Mouse (Mus musculus) activated CD4-positive, CD25-positive, alpha-beta regulatory T cell, adult 4 months (primary cell): ENCODE data around the gene Clcn2. TPM values are rescaled to one million over a fixed set of nuclear protein-coding genes. Genes with fewer than 3 reads are reported as not detected.

ENCODE experiments used
- polyA plus RNA-seq, 2 experiments: library from polyadenylated mRNA; unstranded; fragments of 100-300 nt; shearing (Covaris generic); gene quantifications; one replicate each; pipeline ENCODE4 v1.2.1; 2017

The Clcn2 gene
- polyA plus RNA-seq, 2 experiments from 2014 or later, result 1.3 to 2.0 TPM

Other genes starting within 250 kb of the Clcn2 start
- 10 to 100 TPM; 13.7 to 14.5 TPM for gene Eif2b5, start 218.9 kb downstream of the Clcn2 start, polyA plus RNA-seq
- gene Dvl3, start 200.8 kb downstream of the Clcn2 start, polyA plus RNA-seq, result 10 to 100 TPM; 13.2 to 13.7 TPM
- 100 to 1,000 TPM; 467 to 550 TPM for gene Ap2m1, start 182.3 kb downstream of the Clcn2 start, polyA plus RNA-seq
- 10 to 100 TPM; 49.5 to 57.2 TPM for gene Abcf3, start 169.2 kb downstream of the Clcn2 start, polyA plus RNA-seq
- gene Vwa5b2, start 128.3 kb downstream of the Clcn2 start, polyA plus RNA-seq, result under 1 TPM; 0.11 to 0.42 TPM
- 10 to 100 TPM; 19.0 to 25.6 TPM for gene Eef1akmt4, start 106.2 kb downstream of the Clcn2 start, polyA plus RNA-seq
- not detected for gene Gm49333, start 106.1 kb downstream of the Clcn2 start, polyA plus RNA-seq
- gene Alg3, start 106.0 kb downstream of the Clcn2 start, polyA plus RNA-seq, result 10 to 100 TPM; 28.2 to 31.8 TPM
- gene Camk2n2, start 96.5 kb downstream of the Clcn2 start, polyA plus RNA-seq, result not detected
- gene Ece2, start 87.9 kb downstream of the Clcn2 start, polyA plus RNA-seq, result not detected
- 100 to 1,000 TPM; 152 to 157 TPM for gene Psmd2, start 66.1 kb downstream of the Clcn2 start, polyA plus RNA-seq
- gene Eif4g1, start 49.4 kb downstream of the Clcn2 start, polyA plus RNA-seq, result 10 to 100 TPM; 44.6 to 82.1 TPM
- gene Fam131a, start 24.5 kb downstream of the Clcn2 start, polyA plus RNA-seq, result 1 to 10 TPM in 1 of 2 experiments, not detected in 1; 1.2 TPM
- gene Polr2h, start 81 bp downstream of the Clcn2 start, polyA plus RNA-seq, result 10 to 100 TPM; 72.6 to 80.2 TPM
- gene Chrd, start 15.4 kb upstream of the Clcn2 start, polyA plus RNA-seq, result not detected
- gene Thpo, start 16.8 kb upstream of the Clcn2 start, polyA plus RNA-seq, result under 1 TPM in 1 of 2 experiments, not detected in 1; 0.26 TPM